Comparison of ENCODE assay signal across 8 mouse cellular contexts in genomic region chr8:120534504-120535368, GRCm38 (mm10). TPM values are rescaled to one million over a fixed set of nuclear protein-coding genes. Genes with fewer than 3 reads are reported as not detected.
DNase-seq lines count a peak whose midpoint lies in the region; ATAC-seq lines count a peak whose summit lies in the region.

No protein-coding gene starts in this region.

- H3K4me2 ChIP-seq in embryonic facial prominence, embryonic 14.5 days (ENCODE audit: low read depth, low read length) = peak overlapping the region; percentile 99
- peak overlapping the region; percentile 99; the same call in 1 of the 2 replicates for H3K4me2 ChIP-seq in heart, embryonic 11.5 days
- H3K4me2 ChIP-seq in kidney, embryonic 15.5 days = peak overlapping the region; percentile 99
- H3K4me2 ChIP-seq in liver, embryonic 13.5 days = peak overlapping the region; percentile 100
- H3K4me2 ChIP-seq in stomach, embryonic 14.5 days (replicated peaks; ENCODE audit: low read depth, low read length) = peak overlapping the region; percentile 99; the same call in 1 of the 2 replicates

- peak; percentile 91 for DNase-seq in A20 (ENCODE audit: low read depth, low spot score)
- DNase-seq in adrenal gland, postnatal 4 days (ENCODE audit: low spot score in 2 of 2) = peak; percentile 49 to 77
- DNase-seq in embryonic facial prominence, embryonic 14.5 days (ENCODE audit: low spot score) = peak; percentile 91
- DNase-seq in liver, embryonic 13.5 days = peak; percentile 83
- DNase-seq in neural tube, embryonic 10.5 days (ENCODE audit: extremely low spot score, low spot score) = peak; percentile 91

- no peak overlapping the region for H3K27ac ChIP-seq in embryonic facial prominence, embryonic 14.5 days (replicated peaks; ENCODE audit: low read depth, low read length)
- H3K27ac ChIP-seq in heart, embryonic 11.5 days (ENCODE audit: low read depth, low read length) = no peak overlapping the region
- H3K27ac ChIP-seq in kidney, embryonic 15.5 days = no peak overlapping the region; the same call in 1 of the 2 replicates
- H3K27ac ChIP-seq in liver, embryonic 13.5 days = peak overlapping the region; percentile 94
- no peak overlapping the region for H3K27ac ChIP-seq in stomach, embryonic 14.5 days (ENCODE audit: low read length)

- H3K9me3 ChIP-seq in embryonic facial prominence, embryonic 14.5 days (ENCODE audit: control insufficient read depth, low read length) = no peaks in the 10 kb centered on the region
- no peaks in the 10 kb centered on the region for H3K9me3 ChIP-seq in heart, embryonic 11.5 days (replicated peaks; ENCODE audit: control insufficient read depth, low read length)
- H3K9me3 ChIP-seq in kidney, embryonic 15.5 days (replicated peaks) = no peaks in the 10 kb centered on the region
- no peaks in the 10 kb centered on the region for H3K9me3 ChIP-seq in liver, embryonic 13.5 days (replicated peaks)
- no peaks in the 10 kb centered on the region for H3K9me3 ChIP-seq in stomach, embryonic 14.5 days (ENCODE audit: control insufficient read depth, low read depth, low read length)

- ATAC-seq in embryonic facial prominence, embryonic 14.5 days (ENCODE audit: low read depth) = peak; percentile 55
- peak; percentile 47 for ATAC-seq in heart, embryonic 11.5 days (replicated peaks; ENCODE audit: insufficient number of reproducible peaks, low FRiP score, low TSS enrichment)
- peak; percentile 52 for ATAC-seq in kidney, embryonic 15.5 days (replicated peaks; ENCODE audit: low FRiP score)
- peak; percentile 52 for ATAC-seq in liver, embryonic 13.5 days (ENCODE audit: low read depth)
- ATAC-seq in stomach, embryonic 14.5 days (ENCODE audit: insufficient number of reproducible peaks, insufficient read depth, low FRiP score, low read depth) = peak; percentile 66; the same call in 1 of the 2 replicates

- no peaks in the 10 kb centered on the region for H3K36me3 ChIP-seq in embryonic facial prominence, embryonic 14.5 days (ENCODE audit: control insufficient read depth, insufficient read depth, low read length)
- no peaks in the 10 kb centered on the region for H3K36me3 ChIP-seq in heart, embryonic 11.5 days (ENCODE audit: control insufficient read depth, insufficient read depth, low read length)
- H3K36me3 ChIP-seq in kidney, embryonic 15.5 days = no peaks in the 10 kb centered on the region
- peaks cover 4% of the 10 kb centered on the region; the same call in 1 of the 2 replicates for H3K36me3 ChIP-seq in liver, embryonic 13.5 days
- H3K36me3 ChIP-seq in stomach, embryonic 14.5 days (ENCODE audit: control insufficient read depth, insufficient read depth, low read length) = no peaks in the 10 kb centered on the region

- H3K4me3 ChIP-seq in embryonic facial prominence, embryonic 14.5 days (ENCODE audit: low read depth, low read length) = no peak overlapping the region
- no peak overlapping the region for H3K4me3 ChIP-seq in heart, embryonic 11.5 days (ENCODE audit: low read depth, low read length)
- H3K4me3 ChIP-seq in kidney, embryonic 15.5 days (replicated peaks) = no peak overlapping the region
- H3K4me3 ChIP-seq in liver, embryonic 13.5 days (replicated peaks) = peak overlapping the region; percentile 89
- no peak overlapping the region for H3K4me3 ChIP-seq in stomach, embryonic 14.5 days (ENCODE audit: low read depth, low read length)

- H3K27me3 ChIP-seq in embryonic facial prominence, embryonic 14.5 days (replicated peaks; ENCODE audit: control insufficient read depth, insufficient read depth, low read length) = peaks cover 8% of the 10 kb centered on the region; the same call in 1 of the 2 replicates
- H3K27me3 ChIP-seq in heart, embryonic 11.5 days (ENCODE audit: control insufficient read depth, insufficient read depth, low read length) = no peaks in the 10 kb centered on the region
- H3K27me3 ChIP-seq in kidney, embryonic 15.5 days = peaks cover 13% of the 10 kb centered on the region; the same call in 1 of the 2 replicates
- no peaks in the 10 kb centered on the region for H3K27me3 ChIP-seq in liver, embryonic 13.5 days
- H3K27me3 ChIP-seq in stomach, embryonic 14.5 days (ENCODE audit: control insufficient read depth, insufficient read depth, low read length) = no peaks in the 10 kb centered on the region

- no peak overlapping the region for H3K9ac ChIP-seq in embryonic facial prominence, embryonic 14.5 days (ENCODE audit: low read depth, low read length)
- peak overlapping the region; percentile 34; the same call in 1 of the 2 replicates for H3K9ac ChIP-seq in heart, embryonic 11.5 days (ENCODE audit: low read depth, low read length)
- no peak overlapping the region for H3K9ac ChIP-seq in kidney, embryonic 15.5 days
- peak overlapping the region; percentile 96 for H3K9ac ChIP-seq in liver, embryonic 13.5 days
- no peak overlapping the region for H3K9ac ChIP-seq in stomach, embryonic 14.5 days (replicated peaks; ENCODE audit: low read depth, low read length)

- WGBS in embryonic facial prominence, embryonic 14.5 days = 8% methylated on average over 13 of the region's 14 CpGs
- 14% methylated on average over 14 of the region's 14 CpGs for WGBS in heart, embryonic 11.5 days (ENCODE audit: insufficient replicate concordance)
- WGBS in kidney, embryonic 15.5 days = 12% methylated on average over 14 of the region's 14 CpGs
- WGBS in liver, embryonic 13.5 days (ENCODE audit: insufficient replicate concordance) = 21% methylated on average over 14 of the region's 14 CpGs
- 11% methylated on average over 14 of the region's 14 CpGs for WGBS in stomach, embryonic 14.5 days

- H3K4me1 ChIP-seq in embryonic facial prominence, embryonic 14.5 days (ENCODE audit: control insufficient read depth, insufficient read depth, low read length) = peaks cover 67% of the 10 kb centered on the region
- peaks cover 76% of the 10 kb centered on the region for H3K4me1 ChIP-seq in heart, embryonic 11.5 days (ENCODE audit: control insufficient read depth, insufficient read depth, low read length)
- H3K4me1 ChIP-seq in kidney, embryonic 15.5 days = peaks cover 88% of the 10 kb centered on the region
- H3K4me1 ChIP-seq in liver, embryonic 13.5 days (replicated peaks) = peaks cover 91% of the 10 kb centered on the region
- H3K4me1 ChIP-seq in stomach, embryonic 14.5 days (ENCODE audit: control insufficient read depth, insufficient read depth, low read length) = peaks cover 64% of the 10 kb centered on the region

RNA-seq across cellular contexts. Expression of gene Gins2, which starts 54.4 kb away (rescaled TPM):
- 10 to 100 TPM; 36.6 to 39.3 TPM for total RNA-seq in adrenal gland, postnatal 4 days (2021)
- polyA plus RNA-seq in embryonic facial prominence, embryonic 14.5 days (2014; fragmentation: Nextera tagmentation; extraction: Ambion mirVana) = 82.7 and 94.0 TPM in 2 replicates
- polyA plus RNA-seq in heart, embryonic 11.5 days (2014; fragmentation: Nextera tagmentation; extraction: Ambion mirVana) = 81.8 and 82.7 TPM in 2 replicates
- polyA plus RNA-seq in kidney, embryonic 15.5 days (2015; fragmentation: Nextera tagmentation; extraction: Ambion mirVana) = 107 and 110 TPM in 2 replicates
- 75.6 and 75.9 TPM in 2 replicates for polyA plus RNA-seq in liver, embryonic 13.5 days (2015; fragmentation: Nextera tagmentation; extraction: Ambion mirVana)
- polyA plus RNA-seq in stomach, embryonic 14.5 days (2014; fragmentation: Nextera tagmentation; extraction: Ambion mirVana) = 112 and 118 TPM in 2 replicates

Comparison
In these comparisons a context has a peak if more than half of its experiments do, and no peak if none do; other contexts are left out.
1. H3K9ac ChIP-seq: peak in heart, embryonic 11.5 days (single experiment) and liver, embryonic 13.5 days (single experiment); none in embryonic facial prominence, embryonic 14.5 days (single experiment), kidney, embryonic 15.5 days (single experiment) and stomach, embryonic 14.5 days (single experiment).
2. Peak in every context shown above with its lines, with median percentiles within 50 percentile points of each other: DNase-seq, ATAC-seq and H3K4me2 ChIP-seq.